Mouse (Mus musculus) spleen, adult 2 months (tissue): Measurements from ENCODE around the gene Pml. TPM values are rescaled to one million over a fixed set of nuclear protein-coding genes. Genes with fewer than 3 reads are reported as not detected.

ENCODE experiments used
- DNase-seq, 2 experiments: peaks; one replicate each; pipeline versions ENCODE4 v3.0.0 to v3.0.0-alpha.2; 2012 to 2021; ENCODE audit warnings: low spot score in 2 of 2, low read depth in 1 of 2
- H3K27ac ChIP-seq: fragments of 200-500 bp; 2 replicates; pipeline ENCODE4 v1.5.1; 2012; ENCODE audit warnings: low read length, inconsistent platforms; ENCODE audit not compliant: insufficient read depth
- H3K27me3 ChIP-seq: fragments of 200-500 bp; 2 replicates; pipeline ENCODE4 v1.6.1; 2012; ENCODE audit warnings: mild to moderate bottlenecking, moderate library complexity, low read length, inconsistent platforms; ENCODE audit not compliant: control insufficient read depth, insufficient read depth
- H3K36me3 ChIP-seq: fragments of 200-500 bp; 2 replicates; pipeline ENCODE4 v1.6.1; 2012; ENCODE audit warnings: mild to moderate bottlenecking, low read length, inconsistent platforms; ENCODE audit not compliant: control insufficient read depth, insufficient read depth
- H3K4me1 ChIP-seq: fragments of 200-500 bp; 2 replicates; pipeline ENCODE4 v1.6.1; 2011; ENCODE audit warnings: inconsistent platforms; ENCODE audit not compliant: control insufficient read depth, insufficient read depth, insufficient read length
- H3K4me3 ChIP-seq: fragments of 200-500 bp; 2 replicates; pipeline ENCODE4 v1.5.1; 2011; ENCODE audit warnings: mild to moderate bottlenecking, inconsistent platforms; ENCODE audit not compliant: insufficient read depth, insufficient read length; ENCODE audit errors: extremely low read depth
- CTCF ChIP-seq: fragments of 200-500 bp; IDR thresholded peaks from 2 replicates; pipeline ENCODE4 v1.5.1; 2011; ENCODE audit warnings: mild to moderate bottlenecking, inconsistent platforms; ENCODE audit not compliant: insufficient read depth, insufficient read length, insufficient replicate concordance; ENCODE audit errors: extremely low read depth
- POLR2A ChIP-seq: fragments of 200-500 bp; IDR thresholded peaks from 2 replicates; pipeline ENCODE4 v1.6.1; 2011; ENCODE audit warnings: low read depth, low read length, inconsistent platforms
- WGBS: fragments of 180-500 bp; shearing (Covaris S2); methylation state at CpG from one replicate; pipeline ENCODE4 v1.1.7; 2018; 5-methylcytosine and 5-hydroxymethylcytosine counted together
- polyA plus RNA-seq: library from polyadenylated mRNA; depleted of rRNA; stranded (reverse); fragments of >200 nt; gene quantifications from 2 replicates; pipeline ENCODE4 v1.2.3, GENCODE M21; 2012

Pml gene
- polyA plus RNA-seq, 1 experiment = 91.6 TPM

GRCm38 (mm10) chr9:58201861-58202549 is 47.6 kb downstream of the Pml start:
- TF ChIP-seq CTCF (no peak), POLR2A (no peak)
- peaks cover 32% of the 10 kb centered on the region for H3K27me3 ChIP-seq
- no peak for DNase-seq
- no peak overlapping the region for H3K4me3 ChIP-seq
- peaks cover 19% of the 10 kb centered on the region for H3K4me1 ChIP-seq
- H3K36me3 ChIP-seq = no peaks in the 10 kb centered on the region
- H3K27ac ChIP-seq = no peak overlapping the region
- 11% methylated on average over 37 of the region's 37 CpGs for WGBS

DNA sequence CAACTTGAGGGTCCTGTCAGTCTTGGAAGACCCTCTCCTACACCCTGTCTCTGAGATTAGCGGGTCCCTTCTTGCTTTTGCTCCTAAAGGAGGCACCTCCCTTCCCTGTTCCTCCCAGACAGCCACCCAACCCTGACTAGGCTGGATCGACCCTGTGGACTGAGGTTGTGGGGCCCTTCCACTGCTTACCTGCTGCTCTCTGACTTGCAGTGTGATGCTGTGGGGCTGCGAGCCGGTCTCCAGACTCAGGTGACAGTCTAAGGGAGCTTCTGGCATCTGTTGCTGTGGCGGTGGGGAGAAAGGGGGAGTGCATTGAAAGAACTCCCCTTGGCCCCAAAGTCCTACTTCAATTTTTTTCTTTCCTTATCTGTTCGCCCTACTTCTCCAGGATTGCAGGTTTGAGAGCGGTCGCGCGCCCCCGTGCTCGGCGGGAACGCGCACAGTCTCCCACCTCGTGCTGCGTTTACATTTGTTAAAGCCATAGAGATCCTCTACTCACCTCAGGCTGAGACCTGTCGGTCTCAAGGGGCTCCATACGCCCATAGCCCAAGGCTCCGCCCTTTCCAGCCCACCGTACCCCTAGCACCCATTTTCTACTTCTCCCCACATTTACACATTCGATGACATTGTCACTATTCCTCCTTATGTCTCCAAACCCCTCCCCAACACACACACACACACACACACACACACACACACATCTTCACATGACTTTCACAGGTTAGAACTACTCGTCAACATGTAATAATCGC is 48.3 kb downstream of the Pml start:
- no peak for DNase-seq
- Histone ChIP-seq H3K36me3 (no peaks in the 10 kb centered on the region), H3K4me1 (peaks cover 22% of the 10 kb centered on the region), H3K27ac (no peak overlapping the region), H3K27me3 (peaks cover 35% of the 10 kb centered on the region), H3K4me3 (no peak overlapping the region)
- WGBS = 8% methylated on average over 24 of the region's 24 CpGs
- no peak for TF ChIP-seq CTCF
- TF ChIP-seq POLR2A = no peak

DNA sequence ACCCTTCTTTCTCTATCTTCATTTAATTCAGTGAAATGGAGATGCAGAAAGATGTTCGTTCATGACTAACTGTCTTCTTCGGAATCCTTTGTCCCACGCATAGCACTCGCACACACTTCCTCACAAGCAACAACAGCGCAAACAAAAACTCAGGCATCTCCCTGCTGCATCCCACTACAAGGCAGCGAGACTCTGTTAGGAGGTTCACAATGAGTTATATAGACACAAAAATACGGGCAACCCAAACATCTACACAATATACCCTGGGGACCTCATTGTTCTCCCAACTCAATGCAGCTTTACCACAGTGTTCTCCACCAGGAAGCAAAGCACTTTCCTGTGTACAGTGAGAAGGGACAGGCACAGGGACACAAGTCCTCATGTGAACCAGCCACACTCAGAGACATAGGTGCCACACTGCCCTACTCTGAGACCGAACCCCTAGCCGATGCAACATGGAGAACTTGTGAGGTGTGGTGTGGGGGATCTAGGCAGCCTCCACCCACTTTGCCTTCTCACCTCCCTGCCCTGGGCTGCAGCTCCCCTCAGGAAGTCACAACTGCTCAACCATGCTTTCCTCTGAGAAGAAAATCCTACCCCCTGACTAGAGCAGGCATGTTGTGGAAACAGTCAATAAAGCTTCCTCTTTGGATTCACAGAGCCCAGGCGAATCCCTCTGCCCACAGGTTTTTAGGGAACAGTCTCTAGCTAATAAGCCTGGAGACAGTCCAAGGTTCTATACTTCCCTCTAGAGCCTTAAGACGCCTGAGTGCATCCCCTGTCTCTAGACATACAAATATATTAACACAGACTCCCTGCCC is 49.1 kb downstream of the Pml start:
- 11% methylated on average over 11 of the region's 11 CpGs for WGBS
- DNase-seq = no peak
- peaks cover 22% of the 10 kb centered on the region for H3K4me1 ChIP-seq
- peaks cover 37% of the 10 kb centered on the region for H3K27me3 ChIP-seq
- no peaks in the 10 kb centered on the region for H3K36me3 ChIP-seq
- H3K27ac ChIP-seq = no peak overlapping the region
- TF ChIP-seq CTCF (no peak), POLR2A (no peak)
- no peak overlapping the region for H3K4me3 ChIP-seq

DNA sequence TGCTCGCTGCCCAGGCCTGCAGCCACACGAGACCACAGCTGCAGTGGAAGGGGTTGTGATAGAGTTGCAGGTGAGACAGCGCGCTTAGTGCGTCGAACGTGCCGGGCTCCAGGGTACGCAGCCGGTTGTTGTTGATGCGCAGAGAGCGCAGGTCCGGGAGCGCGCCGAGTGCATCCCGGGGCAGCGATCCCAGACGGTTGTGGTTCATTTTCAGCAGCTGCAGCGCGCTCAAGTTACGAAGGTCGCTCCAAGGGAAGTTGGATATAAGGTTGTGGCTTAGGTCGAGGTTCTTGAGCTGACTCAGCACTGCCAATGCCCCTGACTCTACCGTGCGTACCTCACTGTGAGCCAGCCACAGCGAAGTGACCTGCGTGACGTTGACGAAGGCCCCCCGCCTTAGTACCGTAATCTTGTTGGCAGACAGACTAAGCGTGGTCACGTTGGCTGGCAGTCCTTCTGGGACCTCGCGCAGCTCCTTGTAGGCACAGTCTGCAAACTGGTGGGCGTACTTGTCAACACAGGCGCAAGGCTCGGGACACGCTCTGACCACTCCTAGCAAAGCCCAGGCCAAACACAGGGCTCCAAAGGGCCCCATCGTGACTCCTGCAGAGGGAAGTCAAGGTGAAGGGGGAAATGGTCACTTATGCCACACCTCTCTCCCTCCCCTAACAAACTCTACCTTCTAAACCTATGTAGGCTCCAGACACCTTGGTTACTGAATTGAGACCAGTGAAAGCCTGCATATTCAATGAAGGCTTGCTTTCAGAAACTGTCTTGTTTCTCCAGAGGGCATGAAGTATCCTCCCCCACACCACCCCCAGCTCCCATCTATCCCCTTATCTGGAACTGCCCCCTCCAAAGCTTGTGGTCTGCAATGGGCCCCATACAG is 50.0 kb downstream of the Pml start:
- H3K4me3 ChIP-seq = no peak overlapping the region
- TF ChIP-seq POLR2A (no peak), CTCF (no peak)
- no peak for DNase-seq
- peaks cover 37% of the 10 kb centered on the region for H3K27me3 ChIP-seq
- H3K36me3 ChIP-seq = no peaks in the 10 kb centered on the region
- peaks cover 22% of the 10 kb centered on the region for H3K4me1 ChIP-seq
- WGBS = 4% methylated on average over 41 of the region's 41 CpGs
- no peak overlapping the region for H3K27ac ChIP-seq

- no peaks in the 10 kb centered on the region for H3K36me3 ChIP-seq
- DNase-seq = no peak
- TF ChIP-seq CTCF (no peak), POLR2A (no peak)
- H3K4me3 ChIP-seq = no peak overlapping the region
- H3K4me1 ChIP-seq = peaks cover 22% of the 10 kb centered on the region
- peaks cover 37% of the 10 kb centered on the region for H3K27me3 ChIP-seq
- 3% methylated on average over 38 of the region's 38 CpGs for WGBS
- H3K27ac ChIP-seq = no peak overlapping the region
These were observed 50.7 kb downstream of the Pml start for GRCm38 (mm10) chr9:58198801-58199371.
